Mouse (Mus musculus) splenic B cell, adult 2 months (primary cell): ENCODE results near the gene Spata21.

Source experiments
- DNase-seq: peaks from one replicate; pipeline ENCODE4 v3.0.0-alpha.2; 2011; ENCODE audit warnings: low read depth, low spot score
- H3K27me3 ChIP-seq: 2 replicates; pipeline ENCODE4 v1.6.1; 2012; ENCODE audit warnings: mild to moderate bottlenecking, low read length, moderate library complexity, mixed read lengths; ENCODE audit not compliant: control insufficient read depth, poor library complexity, insufficient read depth, severe bottlenecking
- H3K36me3 ChIP-seq: 2 replicates; pipeline ENCODE4 v1.6.1; 2012; ENCODE audit warnings: mild to moderate bottlenecking, low read length, moderate library complexity, mixed read lengths; ENCODE audit not compliant: control insufficient read depth, poor library complexity, insufficient read depth, severe bottlenecking

Gene Spata21

DNA sequence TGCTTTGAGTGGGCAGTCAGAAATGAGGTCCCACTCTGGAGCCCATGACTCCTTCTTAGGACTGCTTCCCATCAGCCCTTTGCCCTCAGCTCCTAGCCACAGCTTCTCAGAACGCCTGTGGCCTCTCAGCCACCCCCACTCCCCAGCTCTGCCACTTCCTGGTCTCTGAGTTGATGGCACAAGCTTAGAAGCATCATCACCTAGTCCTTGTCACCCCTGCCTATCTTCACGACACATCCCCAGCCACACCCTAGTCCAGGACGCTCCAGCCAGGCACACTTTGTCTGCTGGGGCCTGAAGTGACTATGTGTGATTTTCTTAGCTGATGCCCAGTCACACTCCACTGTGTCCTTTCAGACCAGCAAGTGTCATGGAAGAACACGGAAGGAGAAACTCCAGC is 10.8 kb downstream of the Spata21 start:
- no peak for DNase-seq
- no peaks in the 10 kb centered on the region for H3K36me3 ChIP-seq

DNA sequence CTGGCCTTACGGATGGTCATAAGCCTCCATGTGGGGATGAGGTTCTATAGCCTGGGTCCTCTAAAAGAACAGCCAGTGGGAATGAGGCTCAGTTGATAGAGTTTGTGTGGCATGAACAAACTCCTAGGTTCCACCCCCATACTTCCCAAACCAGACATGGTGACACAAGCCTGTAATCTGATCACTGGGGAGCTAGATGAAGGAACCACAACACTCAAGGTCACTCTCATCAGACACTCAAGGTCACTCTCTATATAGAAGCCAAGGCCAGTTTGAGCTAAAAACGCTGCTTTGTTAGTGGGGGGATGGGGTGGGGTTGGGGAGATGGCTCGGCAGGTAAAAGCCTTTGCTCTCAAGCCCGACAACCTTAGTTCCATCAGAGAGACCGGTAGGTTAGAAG is 11.8 kb downstream of the Spata21 start:
- no peaks in the 10 kb centered on the region for H3K36me3 ChIP-seq
- no peak for DNase-seq
- H3K27me3 ChIP-seq = no peaks in the 10 kb centered on the region

More for the DNA sequence above, 10.8 kb downstream of the Spata21 start:
- no peaks in the 10 kb centered on the region for H3K27me3 ChIP-seq

DNA sequence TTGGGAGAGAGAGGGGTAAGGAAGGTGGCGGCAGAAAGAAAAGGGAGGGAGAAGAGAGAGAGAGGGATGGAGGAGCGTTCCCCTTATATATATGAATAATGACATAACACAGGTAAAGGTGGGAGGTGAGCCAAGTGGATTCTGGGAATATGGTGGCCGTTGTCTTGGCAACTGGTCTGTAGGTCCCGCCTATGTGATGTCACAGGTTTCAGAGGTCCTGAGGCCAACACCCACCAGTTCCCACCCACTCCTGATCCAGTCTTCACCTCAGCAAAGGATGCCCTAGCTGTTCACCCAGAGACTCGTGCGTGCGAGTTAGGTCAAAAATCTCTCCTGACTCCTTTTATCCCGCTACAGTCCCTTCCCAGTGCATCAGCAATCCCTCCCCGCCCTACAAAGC is 13.2 kb downstream of the Spata21 start:
- no peak for DNase-seq
- no peaks in the 10 kb centered on the region for H3K27me3 ChIP-seq
- no peaks in the 10 kb centered on the region for H3K36me3 ChIP-seq

DNA sequence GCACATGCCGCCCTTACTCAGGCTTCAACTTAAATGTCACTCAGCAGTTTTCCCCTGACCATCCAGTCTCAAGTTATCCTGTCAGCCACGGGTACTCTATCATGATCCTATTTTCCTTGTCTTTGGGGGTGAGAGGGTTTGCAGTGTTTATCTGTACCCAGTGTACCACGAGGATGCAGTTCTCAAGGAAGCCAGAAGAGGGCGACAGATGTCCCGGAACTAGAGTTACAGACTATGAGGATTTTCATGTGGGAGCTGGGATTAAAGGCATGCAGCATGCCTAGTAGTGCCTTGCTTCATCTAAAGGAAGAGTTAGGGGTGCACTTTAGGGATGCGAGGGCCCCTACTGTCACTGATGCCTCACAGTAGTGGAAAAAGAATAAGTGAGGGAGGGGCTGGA is 13.7 kb downstream of the Spata21 start:
- H3K27me3 ChIP-seq = no peaks in the 10 kb centered on the region
- DNase-seq = peak; percentile 40
- H3K36me3 ChIP-seq = no peaks in the 10 kb centered on the region

DNA sequence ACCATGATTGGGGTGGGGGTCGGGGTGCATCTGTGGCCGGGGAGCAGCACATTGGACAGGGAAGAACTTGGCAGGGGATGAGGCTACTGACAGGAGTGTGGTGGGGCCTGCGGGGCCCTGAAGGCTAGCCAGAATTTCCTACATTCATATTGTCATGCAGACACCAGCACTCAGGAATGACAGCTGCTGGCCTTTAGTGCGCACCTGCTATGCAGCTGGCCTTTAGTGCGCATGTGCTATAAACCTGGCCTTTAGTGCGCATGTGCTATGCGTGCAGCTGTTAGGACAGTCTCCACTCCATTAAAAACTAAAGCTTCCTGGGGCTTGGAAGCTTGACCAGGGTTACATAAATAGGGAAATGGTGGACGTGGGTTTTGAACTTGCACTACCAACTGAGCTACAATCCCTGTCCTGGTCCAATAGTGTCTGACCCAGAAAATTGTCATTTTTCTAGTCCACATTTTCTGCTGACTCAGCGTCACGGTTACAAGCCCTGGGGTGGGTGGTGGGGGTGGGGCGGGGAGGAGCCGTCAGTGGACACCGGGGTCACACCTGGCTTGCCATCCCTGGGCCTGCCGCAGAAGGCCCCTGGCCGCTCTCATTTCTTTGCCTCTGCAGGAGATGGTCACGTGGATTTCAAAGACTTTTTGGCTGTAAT is 18.5 kb downstream of the Spata21 start:
- Histone ChIP-seq H3K27me3 (no peaks in the 10 kb centered on the region), H3K36me3 (peaks cover 3% of the 10 kb centered on the region)
- no peak for DNase-seq

DNA sequence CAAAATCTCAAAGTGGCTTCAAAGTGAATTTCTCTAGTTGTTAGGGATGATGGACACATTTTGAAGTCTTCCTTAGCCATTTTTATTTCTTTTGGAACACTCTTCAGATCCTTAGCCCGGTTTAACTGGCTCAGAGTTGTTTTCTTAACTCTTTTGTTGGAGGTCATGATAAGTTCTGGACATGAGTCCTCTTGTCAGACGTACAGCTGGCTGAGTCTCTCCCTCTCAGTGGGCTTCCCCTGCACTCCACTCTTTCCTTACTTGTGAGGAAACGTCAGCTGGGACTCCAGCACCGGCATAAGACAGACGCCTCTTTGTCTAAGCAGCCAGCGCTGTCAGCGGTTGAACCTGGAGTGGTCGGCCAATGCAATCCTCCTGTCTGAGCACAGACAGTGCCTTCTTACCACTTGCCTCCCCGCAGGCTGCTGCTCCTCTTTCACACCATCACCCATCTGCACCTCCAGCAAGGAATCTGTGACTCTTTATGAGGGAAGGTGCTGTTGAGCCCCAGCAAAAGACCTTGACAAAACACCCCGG is 20.1 kb downstream of the Spata21 start:
- DNase-seq = no peak
- Histone ChIP-seq H3K27me3 (no peaks in the 10 kb centered on the region), H3K36me3 (peaks cover 8% of the 10 kb centered on the region)

DNA sequence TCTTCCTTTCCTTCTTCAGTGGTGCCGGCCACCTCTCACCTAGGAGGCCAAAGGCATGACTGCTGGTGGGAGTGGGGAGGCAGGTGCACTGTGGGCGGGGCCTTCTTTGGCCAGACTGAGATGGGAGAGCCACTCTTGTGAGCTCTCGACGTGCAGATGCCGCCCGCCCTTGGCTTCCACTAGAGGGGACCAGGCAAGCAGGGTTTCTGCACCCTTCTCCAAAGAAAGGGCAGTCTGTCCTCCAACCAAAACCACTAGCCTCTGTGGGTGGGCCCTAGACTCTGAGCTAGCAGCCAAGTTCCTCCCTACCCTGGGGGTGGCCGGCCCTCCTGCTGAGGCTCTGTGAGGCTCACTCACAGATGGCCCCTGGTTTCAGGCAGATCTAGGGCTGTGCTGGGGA is 25.7 kb downstream of the Spata21 start:
- no peak for DNase-seq
- Histone ChIP-seq H3K36me3 (peaks cover 15% of the 10 kb centered on the region), H3K27me3 (no peaks in the 10 kb centered on the region)

DNA sequence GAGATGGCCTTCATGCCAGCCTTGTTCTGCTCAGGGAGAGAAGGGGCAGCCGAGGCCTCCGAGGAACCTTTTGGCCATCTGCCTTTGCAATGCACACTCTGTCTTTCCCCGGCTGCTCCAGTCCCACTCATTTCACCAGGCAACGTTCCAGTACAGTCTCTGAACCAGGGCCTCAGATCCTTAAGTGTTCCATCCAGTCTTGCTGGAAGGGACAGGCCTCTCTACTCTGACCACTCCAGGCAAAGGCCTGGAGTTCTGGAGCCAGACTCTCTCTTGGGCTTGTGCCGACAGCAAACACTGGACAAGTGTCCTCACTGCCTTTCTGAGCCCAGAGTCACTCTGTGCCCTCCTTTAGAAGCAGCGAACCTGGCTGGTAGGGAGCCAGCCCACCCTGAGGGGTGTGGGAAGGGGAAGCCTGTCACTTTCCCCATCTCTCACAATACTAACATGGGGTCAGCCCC is 26.4 kb downstream of the Spata21 start:
- H3K27me3 ChIP-seq = no peaks in the 10 kb centered on the region
- peaks cover 15% of the 10 kb centered on the region for H3K36me3 ChIP-seq
- no peak for DNase-seq

DNA sequence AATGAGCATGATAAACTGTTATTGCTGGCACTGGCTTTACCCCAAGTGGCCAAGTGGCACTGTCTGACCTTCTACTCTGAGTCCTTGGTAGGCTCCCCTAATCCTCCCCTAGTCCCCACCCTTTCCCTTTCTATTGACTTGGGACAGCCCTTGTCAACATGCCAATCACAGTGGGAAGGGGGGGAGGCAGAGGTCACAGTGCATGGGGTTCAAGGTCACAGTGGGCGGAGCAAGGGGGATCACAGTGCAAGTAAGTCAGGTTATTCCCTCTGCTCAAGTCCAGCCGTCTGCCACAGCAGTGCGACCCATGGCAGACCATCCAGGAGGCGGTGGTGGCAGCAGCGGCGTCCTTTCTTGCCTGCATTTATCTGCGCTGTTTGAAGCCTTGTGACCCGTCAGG is 27.3 kb downstream of the Spata21 start:
- no peak for DNase-seq
- Histone ChIP-seq H3K36me3 (peaks cover 13% of the 10 kb centered on the region), H3K27me3 (no peaks in the 10 kb centered on the region)

DNA sequence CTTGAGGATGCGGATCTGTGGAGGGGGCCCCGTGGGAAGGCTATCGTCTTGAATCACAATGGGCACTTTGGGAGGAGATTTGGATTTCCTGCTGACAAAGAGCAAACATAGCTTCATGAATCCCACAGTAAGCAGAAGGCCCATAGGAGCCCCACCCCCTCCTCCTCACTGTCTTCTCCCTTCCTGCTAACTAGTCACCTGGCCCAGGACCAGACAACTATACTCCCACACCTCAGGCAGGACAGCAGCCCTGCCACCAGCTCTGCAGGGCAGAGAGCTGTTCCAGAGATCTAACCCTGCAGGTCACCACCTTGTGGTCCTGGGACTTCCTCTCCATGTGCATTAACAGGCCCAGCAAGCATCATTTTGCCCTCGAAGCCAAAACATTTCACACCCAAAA is 30.6 kb downstream of the Spata21 start:
- no peak for DNase-seq
- H3K36me3 ChIP-seq = peaks cover 6% of the 10 kb centered on the region

DNA sequence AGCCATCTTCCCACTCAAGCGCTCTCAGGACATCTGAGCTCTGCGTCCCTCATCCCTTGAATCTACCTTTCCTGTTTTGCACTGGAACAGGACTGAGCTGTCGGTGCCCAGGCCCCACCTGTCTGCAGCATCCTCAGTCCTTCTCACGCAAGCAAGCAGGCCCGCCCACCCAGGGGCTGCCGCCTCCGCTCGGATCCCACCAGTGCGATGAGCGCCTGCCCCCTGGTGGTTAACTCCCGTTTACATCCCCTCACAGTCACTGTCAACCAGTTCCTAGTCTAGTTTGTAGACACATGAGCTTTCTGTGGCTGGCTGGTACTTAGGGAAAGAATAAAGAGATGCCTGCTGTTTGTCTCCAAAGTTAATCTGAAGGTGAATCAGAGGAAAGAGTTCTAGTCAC is 32.6 kb downstream of the Spata21 start:
- peaks cover 4% of the 10 kb centered on the region for H3K36me3 ChIP-seq
- DNase-seq = peak; percentile 61

More for the DNA sequence above, 30.6 kb downstream of the Spata21 start:
- no peaks in the 10 kb centered on the region for H3K27me3 ChIP-seq

DNA sequence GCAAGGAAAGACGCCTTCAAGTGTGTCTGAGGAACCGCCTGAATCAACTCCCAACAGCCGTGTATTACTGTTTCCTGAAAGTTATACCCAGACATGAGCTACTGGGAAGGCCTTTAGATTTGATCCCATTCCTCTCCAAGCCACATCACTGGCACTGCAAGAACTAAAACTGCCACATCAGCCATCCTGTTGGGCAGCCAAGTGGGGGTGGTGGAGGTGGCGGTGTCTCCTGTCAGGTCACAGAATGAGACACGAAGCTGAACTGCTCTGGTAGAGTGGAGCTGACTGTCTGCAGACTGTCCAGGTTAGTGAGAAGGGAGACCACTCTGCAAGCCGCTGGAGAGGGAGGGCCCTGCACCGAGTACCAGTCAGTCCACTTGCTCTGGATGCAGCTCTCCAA is 34.5 kb downstream of the Spata21 start:
- H3K36me3 ChIP-seq = 0 out of 2 replicates have a peak, but pooled peaks cover 3% of the 10 kb centered on the region
- no peaks in the 10 kb centered on the region for H3K27me3 ChIP-seq

More for the DNA sequence above, 32.6 kb downstream of the Spata21 start:
- no peaks in the 10 kb centered on the region for H3K27me3 ChIP-seq

DNA sequence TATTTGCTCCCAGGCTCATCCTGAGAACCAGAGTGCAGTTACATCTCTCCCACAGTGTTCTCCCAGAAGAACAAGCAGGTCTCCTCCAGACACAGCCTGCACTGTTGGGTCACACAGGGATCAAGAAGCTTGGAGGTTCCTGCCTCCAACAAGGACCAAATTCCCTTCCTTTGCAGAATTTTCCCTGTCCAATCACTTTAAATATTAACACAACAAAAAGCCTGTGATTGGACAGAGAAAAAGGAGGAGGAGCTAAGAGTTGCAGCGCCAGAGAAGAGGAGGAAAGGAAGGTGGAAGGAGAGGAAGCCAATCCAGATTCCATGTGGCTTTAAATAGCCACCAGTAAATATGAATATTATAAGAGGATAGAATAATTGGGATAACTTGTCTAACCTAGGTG is 34.9 kb downstream of the Spata21 start:
- Histone ChIP-seq H3K36me3 (0 out of 2 replicates have a peak, but pooled peaks cover 3% of the 10 kb centered on the region), H3K27me3 (no peaks in the 10 kb centered on the region)
- DNase-seq = no peak

More for the DNA sequence above, 34.5 kb downstream of the Spata21 start:
- no peak for DNase-seq

DNA sequence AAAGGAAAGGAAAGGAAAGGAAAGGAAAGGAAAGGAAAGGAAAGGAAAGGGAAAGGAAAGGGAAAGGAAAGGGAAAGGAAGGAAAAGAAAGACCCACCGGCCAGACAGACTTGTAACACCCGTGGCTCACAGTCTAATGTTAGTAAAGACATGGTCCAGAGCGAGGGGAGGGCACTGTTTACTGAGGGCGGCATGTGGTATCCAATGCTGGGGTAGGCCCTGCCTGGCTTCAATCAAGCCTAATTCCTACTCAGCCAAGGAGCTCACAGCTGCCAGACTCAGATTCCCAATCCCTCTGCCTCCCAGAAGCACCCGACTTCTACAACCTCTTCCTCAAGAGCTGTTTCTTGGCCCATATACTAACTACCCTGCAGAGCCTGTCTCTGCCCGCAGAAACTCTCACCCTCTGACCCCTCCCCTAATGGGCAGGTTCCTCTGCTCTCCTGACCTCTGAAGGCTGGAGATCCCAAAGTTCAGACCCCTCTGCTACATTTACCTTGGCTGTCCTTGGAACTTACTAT is 41.1 kb downstream of the Spata21 start:
- no peaks in the 10 kb centered on the region for H3K27me3 ChIP-seq
- H3K36me3 ChIP-seq = 0 out of 2 replicates have a peak, but pooled peaks cover 2% of the 10 kb centered on the region
- DNase-seq = no peak

DNA sequence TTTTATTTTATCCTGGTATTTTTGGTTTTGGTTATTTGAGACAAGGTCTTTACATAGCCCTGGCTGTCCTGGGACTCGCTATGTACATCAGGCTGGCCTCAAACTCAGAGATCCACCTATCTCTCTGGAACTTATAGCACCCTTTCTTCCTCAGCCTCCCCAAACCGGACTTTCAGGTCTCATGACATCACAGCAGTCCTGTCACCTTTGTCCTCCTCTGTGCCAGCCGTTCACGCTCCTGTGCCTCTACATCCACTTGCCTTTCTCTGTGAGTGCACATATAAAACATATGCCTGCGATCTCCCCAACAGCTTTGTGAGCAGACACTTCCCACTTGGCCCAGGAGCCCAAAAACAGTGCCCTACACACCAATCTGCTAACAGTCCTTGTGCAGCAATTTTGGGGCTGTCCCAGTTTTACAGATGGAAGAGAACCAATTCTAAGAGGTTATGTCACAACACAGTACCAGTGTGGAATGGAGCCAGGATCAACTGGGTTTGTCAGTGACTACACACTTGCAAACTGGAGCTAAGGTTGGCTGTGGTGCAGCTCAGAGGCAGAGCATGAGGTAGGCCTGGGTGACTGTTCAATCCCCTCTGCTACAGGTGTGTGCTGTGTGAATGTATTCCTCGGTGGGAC is 42.7 kb downstream of the Spata21 start:
- 0 out of 2 replicates have a peak, but pooled peaks cover 2% of the 10 kb centered on the region for H3K36me3 ChIP-seq
- no peak for DNase-seq
- no peaks in the 10 kb centered on the region for H3K27me3 ChIP-seq
